12 mouse cellular contexts compared by ENCODE assay signal in genomic region chr2:127608986-127609385, GRCm38 (mm10). TPM values are rescaled to one million over a fixed set of nuclear protein-coding genes. Genes with fewer than 3 reads are reported as not detected.
DNase-seq lines count a peak whose midpoint lies in the region; ATAC-seq lines count a peak whose summit lies in the region.
"Had no signal": no experiment of that assay in that cellular context is flagged by ENCODE, and none has a peak within 500 bp of the region (broad histone marks: within the 10 kb centered on the region; RNA-seq: fewer than 3 reads in every experiment).

No protein-coding gene starts in this region.

- no peak for DNase-seq in heart, postnatal 25 days (ENCODE audit: low spot score)
- no peak for DNase-seq in lung, postnatal 14 days
- peak; percentile 49 for DNase-seq in embryonic facial prominence, embryonic 11.5 days (ENCODE audit: low spot score)
- DNase-seq in right cerebral cortex, postnatal 4 days, result no peak
- DNase-seq: adrenal gland, postnatal 10 days; lung, adult 2 months; thymus, adult 18-20 months had no signal

- no peaks in the 10 kb centered on the region for H3K9me3 ChIP-seq in heart, embryonic 14.5 days (ENCODE audit: control insufficient read depth, low read length)
- H3K9me3 ChIP-seq in lung, embryonic 15.5 days, result no peaks in the 10 kb centered on the region
- H3K9me3 ChIP-seq in embryonic facial prominence, embryonic 11.5 days (replicated peaks; ENCODE audit: control insufficient read depth, low read length), result no peaks in the 10 kb centered on the region
- H3K9me3 ChIP-seq in stomach, embryonic 16.5 days (replicated peaks; ENCODE audit: control insufficient read depth, low read length), result no peaks in the 10 kb centered on the region
- H3K9me3 ChIP-seq: embryonic facial prominence, embryonic 15.5 days had no signal

- 0 out of 2 replicates have a peak, but pooled peaks have one; percentile 42 for ATAC-seq in heart, embryonic 14.5 days (ENCODE audit: insufficient number of reproducible peaks, insufficient read depth, low FRiP score, low read depth)
- peak; percentile 69; the same call in 1 of the 2 replicates for ATAC-seq in lung, embryonic 15.5 days (ENCODE audit: borderline replicate concordance, extremely low read depth, low FRiP score, low TSS enrichment)
- ATAC-seq in embryonic facial prominence, embryonic 11.5 days (replicated peaks; ENCODE audit: insufficient number of reproducible peaks, low FRiP score, low TSS enrichment, low read depth), result peak; percentile 87
- ATAC-seq in stomach, embryonic 16.5 days (ENCODE audit: insufficient read depth, low FRiP score), result peak; percentile 61; the same call in 1 of the 2 replicates

- no peak overlapping the region for H3K9ac ChIP-seq in heart, embryonic 14.5 days (ENCODE audit: low read length)
- no peak overlapping the region for H3K9ac ChIP-seq in lung, embryonic 15.5 days
- H3K9ac ChIP-seq in embryonic facial prominence, embryonic 11.5 days (replicated peaks; ENCODE audit: low read length), result no peak overlapping the region
- no peak overlapping the region for H3K9ac ChIP-seq in stomach, embryonic 16.5 days (ENCODE audit: low read length)
- H3K9ac ChIP-seq: embryonic facial prominence, embryonic 15.5 days had no signal

- 12% methylated on average over 5 of the region's 5 CpGs for WGBS in heart, embryonic 14.5 days
- 4% methylated on average over 5 of the region's 5 CpGs for WGBS in lung, embryonic 15.5 days
- WGBS in embryonic facial prominence, embryonic 11.5 days, result 4% methylated on average over 5 of the region's 5 CpGs
- 8% methylated on average over 5 of the region's 5 CpGs for WGBS in stomach, embryonic 16.5 days

- H3K4me1 ChIP-seq in heart, embryonic 14.5 days (ENCODE audit: control insufficient read depth in 2 of 2, insufficient read depth in 2 of 2, low read length in 2 of 2), result peaks cover 0 to 12% of the 10 kb centered on the region in 2 experiments; a peak in 1 of 4 replicates
- H3K4me1 ChIP-seq in lung, embryonic 15.5 days, result 0 out of 2 replicates have a peak, but pooled peaks cover 5% of the 10 kb centered on the region
- no peaks in the 10 kb centered on the region for H3K4me1 ChIP-seq in embryonic facial prominence, embryonic 11.5 days (ENCODE audit: control insufficient read depth, insufficient read depth, low read length)
- H3K4me1 ChIP-seq in stomach, embryonic 16.5 days (ENCODE audit: control insufficient read depth, insufficient read depth, low read length), result no peaks in the 10 kb centered on the region

- H3K27ac ChIP-seq in heart, embryonic 14.5 days (replicated peaks in 1 of 2; ENCODE audit: control insufficient read depth in 1 of 2, insufficient read depth in 1 of 2, low read depth in 2 of 2, low read length in 2 of 2), result no peak overlapping the region
- no peak overlapping the region for H3K27ac ChIP-seq in lung, embryonic 15.5 days
- H3K27ac ChIP-seq in embryonic facial prominence, embryonic 11.5 days (replicated peaks; ENCODE audit: low read depth, low read length), result no peak overlapping the region
- no peak overlapping the region for H3K27ac ChIP-seq in stomach, embryonic 16.5 days (ENCODE audit: low read length)
- H3K27ac ChIP-seq: embryonic facial prominence, embryonic 15.5 days had no signal

- H3K36me3 ChIP-seq in heart, embryonic 14.5 days (ENCODE audit: control insufficient read depth, insufficient read depth, low read length), result peaks cover 30% of the 10 kb centered on the region
- H3K36me3 ChIP-seq in lung, embryonic 15.5 days, result peaks cover 22% of the 10 kb centered on the region
- no peaks in the 10 kb centered on the region; the same call in 1 of the 2 replicates for H3K36me3 ChIP-seq in embryonic facial prominence, embryonic 11.5 days (replicated peaks; ENCODE audit: control insufficient read depth, insufficient read depth, low read depth, low read length)
- H3K36me3 ChIP-seq in stomach, embryonic 16.5 days (ENCODE audit: control insufficient read depth, insufficient read depth, low read length), result peaks cover 17% of the 10 kb centered on the region; the same call in 1 of the 2 replicates

- H3K4me3 ChIP-seq in heart, embryonic 14.5 days (ENCODE audit: control insufficient read depth in 1 of 2, insufficient read depth in 1 of 2, low read depth in 1 of 2, low read length in 2 of 2), result no peak overlapping the region
- H3K4me3 ChIP-seq in lung, embryonic 15.5 days, result no peak overlapping the region
- H3K4me3 ChIP-seq in embryonic facial prominence, embryonic 11.5 days (ENCODE audit: low read depth, low read length), result no peak overlapping the region
- H3K4me3 ChIP-seq in stomach, embryonic 16.5 days (replicated peaks; ENCODE audit: low read length), result no peak overlapping the region
- H3K4me3 ChIP-seq: embryonic facial prominence, embryonic 15.5 days had no signal

- H3K27me3 ChIP-seq in heart, embryonic 14.5 days (ENCODE audit: control insufficient read depth, insufficient read depth, low read length), result no peaks in the 10 kb centered on the region
- no peaks in the 10 kb centered on the region for H3K27me3 ChIP-seq in lung, embryonic 15.5 days
- H3K27me3 ChIP-seq in embryonic facial prominence, embryonic 11.5 days (ENCODE audit: control insufficient read depth, insufficient read depth, low read length), result no peaks in the 10 kb centered on the region
- no peaks in the 10 kb centered on the region for H3K27me3 ChIP-seq in stomach, embryonic 16.5 days (ENCODE audit: control insufficient read depth, insufficient read depth, low read length)
- H3K27me3 ChIP-seq: embryonic facial prominence, embryonic 15.5 days had no signal

- peak overlapping the region; percentile 23 for H3K4me2 ChIP-seq in heart, embryonic 14.5 days (ENCODE audit: low read length)
- H3K4me2 ChIP-seq in lung, embryonic 15.5 days, result no peak overlapping the region
- no peak overlapping the region for H3K4me2 ChIP-seq in embryonic facial prominence, embryonic 11.5 days (ENCODE audit: low read depth, low read length)
- H3K4me2 ChIP-seq in stomach, embryonic 16.5 days (ENCODE audit: low read depth, low read length), result no peak overlapping the region
- H3K4me2 ChIP-seq: embryonic facial prominence, embryonic 15.5 days had no signal

- intact Hi-C loops in heart, postnatal 25 days (cut with DNase I), result loop anchor here (1.0 to 10.0 kb wide), 3 partner anchors 59 to 226 kb away; partner anchors contain the start of genes Acoxl and Bub1

RNA-seq across cellular contexts. Expression of gene Mrps5, which starts 22.0 kb away (rescaled TPM):
- 122 and 132 TPM in 2 replicates for polyA plus RNA-seq in heart, embryonic 14.5 days (2014; fragmentation: Nextera tagmentation; extraction: Ambion mirVana)
- 100 to 1,000 TPM in 1 of 2 experiments, 10 to 100 TPM in 1; 96.9 to 101 TPM for total RNA-seq in heart, postnatal 25 days (2021)
- 123 and 128 TPM in 2 replicates for polyA plus RNA-seq in lung, embryonic 15.5 days (2015; fragmentation: Nextera tagmentation; extraction: Ambion mirVana)
- polyA plus RNA-seq in embryonic facial prominence, embryonic 11.5 days (2014; fragmentation: Nextera tagmentation; extraction: Ambion mirVana), result 152 and 165 TPM in 2 replicates
- polyA plus RNA-seq in stomach, embryonic 16.5 days (2015; fragmentation: Nextera tagmentation; extraction: Ambion mirVana), result 118 and 128 TPM in 2 replicates

RNA-seq across cellular contexts. Expression of gene Zfp661, which starts 22.1 kb away (rescaled TPM):
- polyA plus RNA-seq in heart, embryonic 14.5 days (2014; fragmentation: Nextera tagmentation; extraction: Ambion mirVana), result 1.8 and 2.4 TPM in 2 replicates
- total RNA-seq in heart, postnatal 25 days (2021), result 1 to 10 TPM; 1.4 to 1.5 TPM
- polyA plus RNA-seq in lung, embryonic 15.5 days (2015; fragmentation: Nextera tagmentation; extraction: Ambion mirVana), result 4.4 TPM in 2 replicates
- polyA plus RNA-seq in embryonic facial prominence, embryonic 11.5 days (2014; fragmentation: Nextera tagmentation; extraction: Ambion mirVana), result 7.5 and 8.3 TPM in 2 replicates
- polyA plus RNA-seq in stomach, embryonic 16.5 days (2015; fragmentation: Nextera tagmentation; extraction: Ambion mirVana), result 4.5 and 4.7 TPM in 2 replicates

RNA-seq across cellular contexts. Expression of gene Mal, which starts 47.5 kb away (rescaled TPM):
- polyA plus RNA-seq in heart, embryonic 14.5 days (2014; fragmentation: Nextera tagmentation; extraction: Ambion mirVana), result 2.1 and 2.6 TPM in 2 replicates
- total RNA-seq in heart, postnatal 25 days (2021), result 1 to 10 TPM; 5.5 to 7.2 TPM
- polyA plus RNA-seq in lung, embryonic 15.5 days (2015; fragmentation: Nextera tagmentation; extraction: Ambion mirVana), result 11.2 and 14.3 TPM in 2 replicates
- polyA plus RNA-seq in embryonic facial prominence, embryonic 11.5 days (2014; fragmentation: Nextera tagmentation; extraction: Ambion mirVana), result 0.13 and 0.41 TPM in 2 replicates
- 143 and 246 TPM in 2 replicates for polyA plus RNA-seq in stomach, embryonic 16.5 days (2015; fragmentation: Nextera tagmentation; extraction: Ambion mirVana)
- total RNA-seq: monocyte, adult 5-6 weeks had no signal
